Mouse (Mus musculus) left cerebral cortex, adult 9 months (tissue): ENCODE results near the gene Wwox.

Source experiments
- DNase-seq, 2 experiments: peaks; one replicate each; pipeline ENCODE4 v3.0.0; 2022; ENCODE audit warnings: low spot score in 2 of 2

The Wwox gene

GRCm38 (mm10) chr8:115090202-115090601, 650.7 kb downstream of the Wwox start:
- no peak for DNase-seq

- peak in 1 of 2 experiments; percentile 21 for DNase-seq
Observed at GRCm38 (mm10) chr8:115095548-115095947, 656.1 kb downstream of the Wwox start.

GRCm38 (mm10) chr8:115097988-115098562, 658.6 kb downstream of the Wwox start:
- DNase-seq: no peak

- DNase-seq: no peak
Observed at GRCm38 (mm10) chr8:115109309-115109708, 669.9 kb downstream of the Wwox start.

- no peak for DNase-seq
Observed at GRCm38 (mm10) chr8:115110423-115110822, 671.0 kb downstream of the Wwox start.

GRCm38 (mm10) chr8:115112062-115112461, 672.6 kb downstream of the Wwox start:
- DNase-seq: no peak

- DNase-seq: no peak
Observed at GRCm38 (mm10) chr8:115114498-115114897, 675.0 kb downstream of the Wwox start.

GRCm38 (mm10) chr8:115126081-115126480, 686.6 kb downstream of the Wwox start:
- no peak for DNase-seq

- no peak for DNase-seq
Observed at GRCm38 (mm10) chr8:115126674-115127073, 687.2 kb downstream of the Wwox start.

GRCm38 (mm10) chr8:115129307-115129706, 689.9 kb downstream of the Wwox start:
- DNase-seq: no peak

- DNase-seq: no peak
Observed at GRCm38 (mm10) chr8:115133119-115133518, 693.7 kb downstream of the Wwox start.

GRCm38 (mm10) chr8:115133711-115134218, 694.3 kb downstream of the Wwox start:
- no peak for DNase-seq

GRCm38 (mm10) chr8:115136888-115137287, 697.4 kb downstream of the Wwox start:
- no peak for DNase-seq

- no peak for DNase-seq
Observed at GRCm38 (mm10) chr8:115141614-115142013, 702.2 kb downstream of the Wwox start.

GRCm38 (mm10) chr8:115143530-115144320, 704.3 kb downstream of the Wwox start:
- no peak for DNase-seq

GRCm38 (mm10) chr8:115147006-115147405, 707.6 kb downstream of the Wwox start:
- DNase-seq: no peak

- no peak for DNase-seq
Observed at GRCm38 (mm10) chr8:115150446-115151109, 711.1 kb downstream of the Wwox start.

- DNase-seq: no peak
Observed at GRCm38 (mm10) chr8:115151416-115151815, 712.0 kb downstream of the Wwox start.

GRCm38 (mm10) chr8:115154096-115154495, 714.6 kb downstream of the Wwox start:
- peak in 1 of 2 experiments; percentile 64 for DNase-seq

GRCm38 (mm10) chr8:115156142-115156541, 716.7 kb downstream of the Wwox start:
- no peak for DNase-seq

GRCm38 (mm10) chr8:115157977-115158720, 718.7 kb downstream of the Wwox start:
- no peak for DNase-seq

- no peak for DNase-seq
Observed at GRCm38 (mm10) chr8:115158721-115159111, 719.3 kb downstream of the Wwox start.
